Mouse (Mus musculus): ENCODE results near the gene Gm5798. TPM values are rescaled to one million over a fixed set of nuclear protein-coding genes. Genes with fewer than 3 reads are reported as not detected.
"Not testable (repeated sequence)": the region's sequence is repeated elsewhere in the genome, so short reads cannot be mapped to it uniquely, and the experiment has no call there.

The Gm5798 gene
- not detected in 2 replicates for polyA plus RNA-seq (2016; fragmentation: Nextera tagmentation; extraction: Ambion mirVana)

DNA sequence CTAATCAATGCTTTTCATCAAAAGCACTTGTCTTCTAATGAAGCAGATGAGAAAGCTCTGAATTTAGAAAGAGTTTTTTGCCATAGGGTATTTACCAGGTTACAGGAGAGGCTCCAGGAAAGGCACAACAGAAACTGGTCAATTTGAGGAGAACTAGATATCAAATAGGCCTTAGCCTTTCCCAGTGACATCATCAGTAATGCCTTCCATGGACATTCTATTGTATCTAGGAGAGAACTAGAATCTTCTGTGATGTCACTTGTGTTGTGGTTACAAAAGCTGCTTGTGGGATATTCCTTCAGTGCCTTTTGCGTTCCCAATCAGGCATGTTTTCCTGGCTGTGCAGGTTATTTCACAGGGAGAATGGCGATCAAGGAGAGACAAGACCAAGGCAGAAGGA lies at the start of gene Gm5798:
TSS of gene Gm5798 (plus strand) at position 301 of the 400 bp plus-strand sequence.
- not testable (repeated sequence) for H3K27me3 ChIP-seq (ENCODE audit: insufficient read depth, poor library complexity, severe bottlenecking); H3K4me1 ChIP-seq; DNase-seq (ENCODE audit: low spot score); H3K4me3 ChIP-seq; H3K36me3 ChIP-seq; H3K9me3 ChIP-seq; H3K27ac ChIP-seq
- 53% methylated on average over 2 of the region's 2 CpGs for WGBS

DNA sequence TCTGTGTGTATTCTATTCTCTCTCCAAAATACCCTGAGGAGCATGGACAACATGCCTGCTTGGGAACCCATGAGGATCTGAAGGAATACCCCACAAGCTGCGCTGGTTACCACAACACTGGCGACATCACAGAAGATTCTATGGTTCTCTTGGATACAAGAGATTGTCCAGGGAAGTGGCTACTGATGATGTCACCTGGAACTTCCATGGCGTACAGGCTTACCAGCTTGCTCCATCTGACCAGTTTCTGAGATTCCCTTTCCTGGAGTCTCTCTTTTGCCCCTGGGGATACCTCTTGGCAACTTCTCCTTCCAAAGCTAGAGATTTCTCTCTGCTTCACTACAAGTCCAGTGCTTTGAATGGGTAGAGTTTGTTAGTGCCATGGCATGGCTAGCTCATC lies 37.9 kb downstream of the Gm5798 start, which contains the start of gene Gm7945:
TSS of gene Gm7945 (minus strand) at position 101 of the 400 bp plus-strand sequence.
- DNase-seq (ENCODE audit: low spot score); H3K4me3 ChIP-seq; H3K27ac ChIP-seq; H3K9me3 ChIP-seq; H3K4me1 ChIP-seq; H3K36me3 ChIP-seq; H3K27me3 ChIP-seq (ENCODE audit: insufficient read depth, poor library complexity, severe bottlenecking): not testable (repeated sequence)
- no CpG with 5 or more reads among the region's 3 CpGs for WGBS

Other genes with a start within 250 kb of the Gm5798 start
- gene Mat1a, start 243.6 kb upstream of the Gm5798 start, polyA plus RNA-seq (2016; fragmentation: Nextera tagmentation; extraction: Ambion mirVana), result 0.34 and 1.2 TPM in 2 replicates
- 0.67 and 0.70 TPM in 2 replicates for gene Sftpa1, start 216.8 kb upstream of the Gm5798 start, polyA plus RNA-seq (2016; fragmentation: Nextera tagmentation; extraction: Ambion mirVana)
- gene Mbl1, start 197.2 kb upstream of the Gm5798 start, polyA plus RNA-seq (2016; fragmentation: Nextera tagmentation; extraction: Ambion mirVana), result 0.59 TPM in 1 of 2 replicates, not detected in the other
- gene Sftpd, start 163.5 kb upstream of the Gm5798 start, polyA plus RNA-seq (2016; fragmentation: Nextera tagmentation; extraction: Ambion mirVana), result not detected in 2 replicates
- gene Gm2832, start 69.8 kb upstream of the Gm5798 start, polyA plus RNA-seq (2016; fragmentation: Nextera tagmentation; extraction: Ambion mirVana), result not detected in 2 replicates
- gene Gm7945, start 37.8 kb downstream of the Gm5798 start, polyA plus RNA-seq (2016; fragmentation: Nextera tagmentation; extraction: Ambion mirVana), result not detected in 2 replicates
- gene Gm6482, start 59.7 kb downstream of the Gm5798 start, polyA plus RNA-seq (2016; fragmentation: Nextera tagmentation; extraction: Ambion mirVana), result not detected in 2 replicates
- not detected in 2 replicates for gene Gm7954, start 104.9 kb downstream of the Gm5798 start, polyA plus RNA-seq (2016; fragmentation: Nextera tagmentation; extraction: Ambion mirVana)
- gene Gm3486, start 140.9 kb downstream of the Gm5798 start, polyA plus RNA-seq (2016; fragmentation: Nextera tagmentation; extraction: Ambion mirVana), result not detected in 2 replicates
- not detected in 2 replicates for gene Gm7970, start 207.0 kb downstream of the Gm5798 start, polyA plus RNA-seq (2016; fragmentation: Nextera tagmentation; extraction: Ambion mirVana)
- not detected in 2 replicates for gene 1700049E17Rik2, start 224.6 kb downstream of the Gm5798 start, polyA plus RNA-seq (2016; fragmentation: Nextera tagmentation; extraction: Ambion mirVana)

Measured in heart, embryonic 10.5 days (tissue).